Mouse (Mus musculus) liver, embryonic 14.5 days (tissue): Measurements from ENCODE around the gene Acbd6. TPM values are rescaled to one million over a fixed set of nuclear protein-coding genes. Genes with fewer than 3 reads are reported as not detected.

Experiments used
- ATAC-seq: fragments of 200-750 bp; cut with Nextera tagmentation; 2 replicates; pipeline ENCODE4 v1.8.0; 2017; ENCODE audit warnings: moderate number of reproducible peaks, mild to moderate bottlenecking, moderate library complexity; ENCODE audit not compliant: insufficient read depth
- DNase-seq, 3 experiments: peaks; one replicate each; pipeline ENCODE4 v3.0.0-alpha.2; 2012 to 2013; ENCODE audit warnings: low read depth in 3 of 3, low spot score in 3 of 3
- H3K27ac ChIP-seq: fragments of 300-500 bp; sonication (generic); 2 replicates; pipeline ENCODE4 v1.5.1; 2014; ENCODE audit warnings: moderate library complexity, mild to moderate bottlenecking, control low read depth, inconsistent platforms
- H3K27me3 ChIP-seq: fragments of 300-500 bp; sonication (generic); 2 replicates; pipeline ENCODE4 v1.6.1; 2014; ENCODE audit warnings: mild to moderate bottlenecking, low read length, moderate library complexity; ENCODE audit not compliant: control insufficient read depth, insufficient read depth
- H3K36me3 ChIP-seq: fragments of 300-500 bp; sonication (generic); replicated peaks from 2 replicates; pipeline ENCODE4 v1.6.1; 2014; ENCODE audit warnings: low read depth; ENCODE audit not compliant: control insufficient read depth, insufficient read depth
- H3K4me1 ChIP-seq, 2 experiments: fragments of 200-500 bp in 1 of 2; fragments of 300-500 bp in 1 of 2; sonication (generic) in 1 of 2; replicated peaks; 2 replicates each; pipeline ENCODE4 v1.6.1; 2012 to 2014; ENCODE audit warnings: antibody characterized with exemption in 1 of 2, inconsistent platforms in 1 of 2, low read length in 1 of 2; ENCODE audit not compliant: control insufficient read depth in 2 of 2, insufficient read depth in 2 of 2
- H3K4me2 ChIP-seq: fragments of 300-500 bp; sonication (generic); 2 replicates; pipeline ENCODE4 v1.6.1; 2014; ENCODE audit warnings: low read depth, mild to moderate bottlenecking, control low read depth, moderate library complexity
- H3K4me3 ChIP-seq, 2 experiments: fragments of 200-500 bp in 1 of 2; fragments of 300-500 bp in 1 of 2; sonication (generic) in 1 of 2; 2 replicates each; pipeline ENCODE4 v1.5.1; 2012 to 2014; ENCODE audit warnings: low read depth in 2 of 2, low read length in 2 of 2, mild to moderate bottlenecking in 2 of 2, control low read depth in 1 of 2, inconsistent platforms in 1 of 2, moderate library complexity in 1 of 2; ENCODE audit not compliant: insufficient read depth in 1 of 2
- H3K9ac ChIP-seq: fragments of 300-500 bp; sonication (generic); replicated peaks from 2 replicates; pipeline ENCODE4 v1.6.1; 2014; ENCODE audit warnings: mild to moderate bottlenecking, control low read depth, moderate library complexity
- H3K9me3 ChIP-seq: fragments of 300-500 bp; sonication (generic); 2 replicates; pipeline ENCODE4 v1.6.1; 2016; ENCODE audit warnings: low read length, mixed read lengths; ENCODE audit not compliant: control insufficient read depth
- CTCF ChIP-seq: IDR thresholded peaks from 2 replicates; pipeline ENCODE4 v1.5.1; 2016; ENCODE audit warnings: antibody characterized with exemption, low read depth, control low read depth
- EP300 ChIP-seq: IDR thresholded peaks from 2 replicates; pipeline ENCODE4 v1.6.1; 2016; ENCODE audit warnings: antibody characterized with exemption, low read depth
- WGBS: fragments of 180-500 bp; shearing (Covaris S2); extraction: QIAGEN DNeasy Blood & Tissue Kit; methylation state at CpG from one replicate; pipeline ENCODE4 v1.1.7; 2014; ENCODE audit not compliant: insufficient replicate concordance; 5-methylcytosine and 5-hydroxymethylcytosine counted together
- polyA plus RNA-seq, 2 experiments: library from polyadenylated mRNA; depleted of rRNA in 1 of 2; stranded (reverse) in 1 of 2; unstranded in 1 of 2; fragments of >200 nt; fragmentation: Nextera tagmentation in 1 of 2; extraction: Ambion mirVana in 1 of 2; gene quantifications; 2 replicates each; pipeline versions ENCODE4 v1.2.1 to v1.2.3; 2012 to 2014

The Acbd6 gene
- polyA plus RNA-seq, 2 experiments = 36.6 to 40.0 TPM

- no peak for TF ChIP-seq EP300
- Histone ChIP-seq H3K4me3 (no peak overlapping the region), H3K4me1 (no peaks in the 10 kb centered on the region; a peak in 1 of 4 replicates), H3K27ac (no peak overlapping the region), H3K27me3 (no peaks in the 10 kb centered on the region), H3K9ac (no peak overlapping the region), H3K36me3 (no peaks in the 10 kb centered on the region), H3K4me2 (no peak overlapping the region), H3K9me3 (no peaks in the 10 kb centered on the region)
- WGBS = 41% methylated on average over 4 of the region's 4 CpGs
- no peak for DNase-seq
- ATAC-seq = no peak
These were observed 50.6 kb downstream of the Acbd6 start for GRCm38 (mm10) chr1:155608524-155608923.

- Histone ChIP-seq H3K27ac (no peak overlapping the region), H3K4me3 (no peak overlapping the region), H3K27me3 (no peaks in the 10 kb centered on the region), H3K4me2 (no peak overlapping the region), H3K36me3 (no peaks in the 10 kb centered on the region), H3K9ac (no peak overlapping the region), H3K9me3 (no peaks in the 10 kb centered on the region), H3K4me1 (no peaks in the 10 kb centered on the region)
- 39% methylated on average over 2 of the region's 2 CpGs for WGBS
- no peak for ATAC-seq
- DNase-seq = no peak
- TF ChIP-seq CTCF = peak; percentile 48
- TF ChIP-seq EP300 = no peak
These were observed 56.5 kb downstream of the Acbd6 start for GRCm38 (mm10) chr1:155614426-155614825.

GRCm38 (mm10) chr1:155621075-155621474 is 63.2 kb downstream of the Acbd6 start:
- no peak for DNase-seq
- Histone ChIP-seq H3K9me3 (no peaks in the 10 kb centered on the region), H3K4me2 (no peak overlapping the region), H3K27ac (no peak overlapping the region), H3K4me3 (no peak overlapping the region), H3K9ac (no peak overlapping the region), H3K4me1 (no peaks in the 10 kb centered on the region), H3K27me3 (no peaks in the 10 kb centered on the region), H3K36me3 (no peaks in the 10 kb centered on the region; the same call in 1 of the 2 replicates)
- 69% methylated on average over 6 of the region's 6 CpGs for WGBS
- TF ChIP-seq EP300 (no peak), CTCF (no peak)
- no peak for ATAC-seq

GRCm38 (mm10) chr1:155623192-155623591 is 65.3 kb downstream of the Acbd6 start:
- Histone ChIP-seq H3K4me2 (no peak overlapping the region), H3K27me3 (no peaks in the 10 kb centered on the region), H3K9me3 (no peaks in the 10 kb centered on the region), H3K4me3 (no peak overlapping the region), H3K9ac (no peak overlapping the region), H3K4me1 (no peaks in the 10 kb centered on the region), H3K36me3 (no peaks in the 10 kb centered on the region; the same call in 1 of the 2 replicates), H3K27ac (no peak overlapping the region)
- no peak for DNase-seq
- 90% methylated on average over 8 of the region's 8 CpGs for WGBS
- no peak for ATAC-seq
- TF ChIP-seq EP300 (no peak), CTCF (no peak)

- H3K27me3 ChIP-seq = no peaks in the 10 kb centered on the region
- no peak overlapping the region for H3K27ac ChIP-seq
- 73% methylated on average over 2 of the region's 2 CpGs for WGBS
- no peak overlapping the region for H3K9ac ChIP-seq
- H3K4me3 ChIP-seq = no peak overlapping the region
- H3K4me1 ChIP-seq = no peaks in the 10 kb centered on the region
- no peak overlapping the region for H3K4me2 ChIP-seq
- no peaks in the 10 kb centered on the region; the same call in 1 of the 2 replicates for H3K36me3 ChIP-seq
- ATAC-seq = no peak
- DNase-seq = no peak
- H3K9me3 ChIP-seq = no peaks in the 10 kb centered on the region
- TF ChIP-seq CTCF (no peak), EP300 (no peak)
These were observed 69.8 kb downstream of the Acbd6 start for GRCm38 (mm10) chr1:155627746-155628145.

- no peaks in the 10 kb centered on the region for H3K4me1 ChIP-seq
- TF ChIP-seq CTCF = no peak
- TF ChIP-seq EP300 = no peak
- H3K9me3 ChIP-seq = no peaks in the 10 kb centered on the region
- 80% methylated on average over 7 of the region's 7 CpGs for WGBS
- no peaks in the 10 kb centered on the region for H3K27me3 ChIP-seq
- H3K4me2 ChIP-seq = no peak overlapping the region
- H3K9ac ChIP-seq = no peak overlapping the region
- no peak overlapping the region for H3K4me3 ChIP-seq
- H3K36me3 ChIP-seq = no peaks in the 10 kb centered on the region
- H3K27ac ChIP-seq = no peak overlapping the region
- no peak for DNase-seq
- no peak for ATAC-seq
These were observed 78.7 kb downstream of the Acbd6 start for GRCm38 (mm10) chr1:155636648-155637047.
